Mouse (Mus musculus): ENCODE measurements at regions not wholly inside any gene's neighbourhood (a gene's known extent, or its start where the extent isn't known, plus 50 kb on each side); places are given as distances from the start of the nearest gene placed in this dataset.

- no peak for DNase-seq
Observed at GRCm38 (mm10) chr7:70834787-70835461, 468.4 kb upstream of the Nr2f2 start.

GRCm38 (mm10) chr7:70828486-70829195 is 462.1 kb upstream of the Nr2f2 start:
- no peak for DNase-seq

GRCm38 (mm10) chr7:70826074-70826473 is 459.5 kb upstream of the Nr2f2 start:
- no peak for DNase-seq

GRCm38 (mm10) chr7:70823020-70823419 is 456.5 kb upstream of the Nr2f2 start:
- no peak for DNase-seq

GRCm38 (mm10) chr7:70822310-70822821 is 455.8 kb upstream of the Nr2f2 start:
- DNase-seq: peak; percentile 10

- DNase-seq: no peak
Observed at GRCm38 (mm10) chr7:70821861-70822260, 455.3 kb upstream of the Nr2f2 start.

- DNase-seq: no peak
Observed at GRCm38 (mm10) chr7:70817347-70817913, 450.9 kb upstream of the Nr2f2 start.

GRCm38 (mm10) chr7:70814391-70814790 is 447.9 kb upstream of the Nr2f2 start:
- no peak for DNase-seq

GRCm38 (mm10) chr7:70813101-70813500 is 446.6 kb upstream of the Nr2f2 start:
- no peak for DNase-seq

- DNase-seq: no peak
Observed at GRCm38 (mm10) chr7:70810411-70811090, 444.0 kb upstream of the Nr2f2 start.

GRCm38 (mm10) chr7:70804281-70804680 is 437.7 kb upstream of the Nr2f2 start:
- DNase-seq: no peak

- no peak for DNase-seq
Observed at GRCm38 (mm10) chr7:70799976-70800375, 433.4 kb upstream of the Nr2f2 start.

GRCm38 (mm10) chr7:70799031-70799766 is 432.7 kb upstream of the Nr2f2 start:
- DNase-seq: no peak

- DNase-seq: no peak
Observed at GRCm38 (mm10) chr7:70796038-70796760, 429.7 kb upstream of the Nr2f2 start.

GRCm38 (mm10) chr7:70788902-70789796 is 422.6 kb upstream of the Nr2f2 start:
- no peak for DNase-seq

- no peak for DNase-seq
Observed at GRCm38 (mm10) chr7:70787966-70788365, 421.4 kb upstream of the Nr2f2 start.

- no peak for DNase-seq
Observed at GRCm38 (mm10) chr7:70780742-70781332, 414.3 kb upstream of the Nr2f2 start.

- DNase-seq: no peak
Observed at GRCm38 (mm10) chr7:70777763-70778162, 411.2 kb upstream of the Nr2f2 start.

- no peak for DNase-seq
Observed at GRCm38 (mm10) chr7:70769655-70770054, 403.1 kb upstream of the Nr2f2 start.

GRCm38 (mm10) chr7:70767697-70768096 is 401.2 kb upstream of the Nr2f2 start:
- DNase-seq: no peak

All from cerebellum, adult 11 months (tissue).